Mouse (Mus musculus): ENCODE results near the gene Esyt2.

DNA sequence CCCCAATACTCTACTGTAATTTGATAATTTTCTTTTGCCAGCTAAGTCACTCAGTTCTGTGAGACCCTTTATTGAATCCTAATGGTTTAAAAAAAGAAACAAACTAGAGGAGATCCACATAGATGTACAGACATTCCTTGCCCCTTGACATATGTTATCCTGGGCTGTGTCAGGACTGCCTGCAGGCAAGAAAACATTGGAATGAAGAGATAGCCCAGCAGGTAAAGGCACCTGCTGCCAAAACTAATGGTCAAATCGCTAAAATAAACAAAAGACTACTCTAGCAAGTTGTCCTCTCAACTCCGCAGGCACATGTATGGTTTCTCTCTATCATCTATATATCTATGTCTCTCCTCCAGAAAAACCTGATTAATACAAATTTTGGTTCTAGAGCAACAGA lies 102.1 kb downstream of the Esyt2 start:
- TF ChIP-seq CTCF (IDR thresholded peaks at IDR 0.05; ENCODE audit: extremely low read depth, insufficient read depth, low read length) = no peak
- TF ChIP-seq POLR2A (IDR thresholded peaks at IDR 0.05; ENCODE audit: extremely low read depth, insufficient read depth, low read length) = no peak

Measured in cortical plate, adult 2 months (tissue).